Comparison of ENCODE assay signal across 8 mouse cellular contexts in genomic region chr11:60509500-60509899, GRCm38 (mm10). TPM values are rescaled to one million over a fixed set of nuclear protein-coding genes. Genes with fewer than 3 reads are reported as not detected.
A peak's percentile ranks its signal among the peaks of the same experiment; 100 is the strongest.
DNase-seq lines count a peak whose midpoint lies in the region; ATAC-seq lines count a peak whose summit lies in the region.

No protein-coding gene starts in this region.

- peaks cover 12% of the 10 kb centered on the region for H3K4me1 ChIP-seq in forebrain, embryonic 13.5 days
- peaks cover 14% of the 10 kb centered on the region for H3K4me1 ChIP-seq in limb, embryonic 12.5 days (replicated peaks)
- peaks cover 12% of the 10 kb centered on the region for H3K4me1 ChIP-seq in midbrain, embryonic 15.5 days

- H3K27ac ChIP-seq in forebrain, embryonic 13.5 days, result no peak overlapping the region
- peak overlapping the region; percentile 54; the same call in 1 of the 2 replicates for H3K27ac ChIP-seq in limb, embryonic 12.5 days
- H3K27ac ChIP-seq in midbrain, embryonic 15.5 days, result no peak overlapping the region

- peak overlapping the region; percentile 53 for H3K9ac ChIP-seq in forebrain, embryonic 13.5 days
- peak overlapping the region; percentile 59 for H3K9ac ChIP-seq in limb, embryonic 12.5 days (replicated peaks)
- peak overlapping the region; percentile 7 for H3K9ac ChIP-seq in midbrain, embryonic 15.5 days

- H3K4me3 ChIP-seq in forebrain, embryonic 13.5 days, result peak overlapping the region; percentile 38
- peak overlapping the region; percentile 44 for H3K4me3 ChIP-seq in limb, embryonic 12.5 days (replicated peaks)
- H3K4me3 ChIP-seq in midbrain, embryonic 15.5 days, result peak overlapping the region; percentile 33

- WGBS in forebrain, embryonic 13.5 days, result 1% methylated on average over 25 of the region's 25 CpGs
- WGBS in limb, embryonic 12.5 days, result 0% methylated on average over 25 of the region's 25 CpGs
- under 1% methylated on average over 25 of the region's 25 CpGs for WGBS in midbrain, embryonic 15.5 days

- H3K36me3 ChIP-seq in forebrain, embryonic 13.5 days (ENCODE audit: poor library complexity, severe bottlenecking), result no peaks in the 10 kb centered on the region
- no peaks in the 10 kb centered on the region for H3K36me3 ChIP-seq in limb, embryonic 12.5 days
- H3K36me3 ChIP-seq in midbrain, embryonic 15.5 days (replicated peaks), result no peaks in the 10 kb centered on the region

- no peak for ATAC-seq in CD4-positive, CD25-positive, alpha-beta regulatory T cell, adult 4 months
- no peak for ATAC-seq in forebrain, embryonic 13.5 days
- peak; percentile 61 for ATAC-seq in limb, embryonic 12.5 days (ENCODE audit: insufficient number of reproducible peaks, insufficient read depth, low FRiP score, low TSS enrichment, low read depth)
- no peak for ATAC-seq in midbrain, embryonic 15.5 days (replicated peaks)

- H3K27me3 ChIP-seq in forebrain, embryonic 13.5 days, result peaks cover 29% of the 10 kb centered on the region
- peaks cover 44% of the 10 kb centered on the region for H3K27me3 ChIP-seq in limb, embryonic 12.5 days
- peaks cover 21% of the 10 kb centered on the region for H3K27me3 ChIP-seq in midbrain, embryonic 15.5 days (replicated peaks)

- H3K4me2 ChIP-seq in forebrain, embryonic 13.5 days, result peak overlapping the region; percentile 65
- H3K4me2 ChIP-seq in limb, embryonic 12.5 days, result peak overlapping the region; percentile 74
- H3K4me2 ChIP-seq in midbrain, embryonic 15.5 days, result peak overlapping the region; percentile 66

- no peaks in the 10 kb centered on the region for H3K9me3 ChIP-seq in forebrain, embryonic 13.5 days (replicated peaks)
- no peaks in the 10 kb centered on the region for H3K9me3 ChIP-seq in limb, embryonic 12.5 days
- no peaks in the 10 kb centered on the region for H3K9me3 ChIP-seq in midbrain, embryonic 15.5 days

- DNase-seq in CD4-positive, CD25-positive, alpha-beta regulatory T cell, adult 2 months (ENCODE audit: low read depth, low spot score), result peak; percentile 7
- DNase-seq in ZHBTc4 (ENCODE audit: low read depth, low spot score), result peak; percentile 41
- DNase-seq in cerebellum, adult 9-11 months, result no peak
- no peak for DNase-seq in MN1 (ENCODE audit: low spot score)

RNA-seq across cellular contexts. Expression of gene Alkbh5, which starts 26.7 kb away (rescaled TPM):
- 10 to 100 TPM; 22.1 to 38.0 TPM for polyA plus RNA-seq in CD4-positive, CD25-positive, alpha-beta regulatory T cell, adult 4 months (2017; shearing (Covaris generic))
- polyA plus RNA-seq in forebrain, embryonic 13.5 days (2015; fragmentation: Nextera tagmentation; extraction: Ambion mirVana), result 30.2 and 31.5 TPM in 2 replicates
- 31.8 and 40.2 TPM in 2 replicates for polyA plus RNA-seq in limb, embryonic 12.5 days (2016; fragmentation: Nextera tagmentation; extraction: Ambion mirVana)
- 22.9 and 23.1 TPM in 2 replicates for polyA plus RNA-seq in midbrain, embryonic 15.5 days (2015; fragmentation: Nextera tagmentation; extraction: Ambion mirVana)

RNA-seq across cellular contexts. Expression of gene Myo15, which starts 40.4 kb away (rescaled TPM):
- polyA plus RNA-seq in CD4-positive, CD25-positive, alpha-beta regulatory T cell, adult 4 months (2017; shearing (Covaris generic)), result not detected
- 0.03 TPM in 2 replicates for polyA plus RNA-seq in forebrain, embryonic 13.5 days (2015; fragmentation: Nextera tagmentation; extraction: Ambion mirVana)
- 0.64 TPM in 2 replicates for polyA plus RNA-seq in limb, embryonic 12.5 days (2016; fragmentation: Nextera tagmentation; extraction: Ambion mirVana)
- 0.05 and 0.12 TPM in 2 replicates for polyA plus RNA-seq in midbrain, embryonic 15.5 days (2015; fragmentation: Nextera tagmentation; extraction: Ambion mirVana)

RNA-seq across cellular contexts. Expression of gene Drg2, which starts 55.1 kb away (rescaled TPM):
- 10 to 100 TPM; 51.7 to 64.6 TPM for polyA plus RNA-seq in CD4-positive, CD25-positive, alpha-beta regulatory T cell, adult 4 months (2017; shearing (Covaris generic))
- polyA plus RNA-seq in forebrain, embryonic 13.5 days (2015; fragmentation: Nextera tagmentation; extraction: Ambion mirVana), result 100 and 110 TPM in 2 replicates
- polyA plus RNA-seq in limb, embryonic 12.5 days (2016; fragmentation: Nextera tagmentation; extraction: Ambion mirVana), result 117 and 124 TPM in 2 replicates
- polyA plus RNA-seq in midbrain, embryonic 15.5 days (2015; fragmentation: Nextera tagmentation; extraction: Ambion mirVana), result 97.5 and 101 TPM in 2 replicates

Comparison
In these comparisons a context has a peak if more than half of its experiments do, and no peak if none do; other contexts are left out.
1. DNase-seq: peak in CD4-positive, CD25-positive, alpha-beta regulatory T cell, adult 2 months (single experiment) and ZHBTc4 (single experiment); none in cerebellum, adult 9-11 months (single experiment) and MN1 (single experiment).
2. H3K9ac ChIP-seq: peak in every context shown above with its lines; median percentile 59 in limb, embryonic 12.5 days; 53 in forebrain, embryonic 13.5 days; 7 in midbrain, embryonic 15.5 days.
3. Peak in every context shown above with its lines, with median percentiles within 50 percentile points of each other: H3K4me2 ChIP-seq and H3K4me3 ChIP-seq.